Mouse (Mus musculus) intestine, embryonic 16.5 days (tissue): ENCODE results near the gene Arl5a. TPM values are rescaled to one million over a fixed set of nuclear protein-coding genes. Genes with fewer than 3 reads are reported as not detected.

Experiments
- ATAC-seq: fragments of 200-750 bp; cut with Nextera tagmentation; 2 replicates; pipeline ENCODE4 v1.8.0; 2017; ENCODE audit warnings: moderate TSS enrichment, moderate library complexity
- H3K27ac ChIP-seq: fragments of 300-500 bp; sonication (generic); 2 replicates; pipeline ENCODE4 v1.5.1; 2014; ENCODE audit warnings: mild to moderate bottlenecking, low read length
- H3K27me3 ChIP-seq: fragments of 300-500 bp; sonication (generic); replicated peaks from 2 replicates; pipeline ENCODE4 v1.6.1; 2014; ENCODE audit warnings: low read length, control low read depth, mixed read lengths; ENCODE audit not compliant: control insufficient read depth, insufficient read depth
- H3K36me3 ChIP-seq: fragments of 300-500 bp; sonication (generic); 2 replicates; pipeline ENCODE4 v1.6.1; 2014; ENCODE audit warnings: low read length, control low read depth; ENCODE audit not compliant: control insufficient read depth, insufficient read depth
- H3K4me1 ChIP-seq: fragments of 300-500 bp; sonication (generic); 2 replicates; pipeline ENCODE4 v1.6.1; 2014; ENCODE audit warnings: low read length, control low read depth, mixed read lengths; ENCODE audit not compliant: control insufficient read depth, insufficient read depth
- H3K4me2 ChIP-seq: fragments of 300-500 bp; sonication (generic); 2 replicates; pipeline ENCODE4 v1.6.1; 2014; ENCODE audit warnings: low read depth, low read length, control low read depth
- H3K4me3 ChIP-seq: fragments of 300-500 bp; sonication (generic); 2 replicates; pipeline ENCODE4 v1.5.1; 2014; ENCODE audit warnings: mild to moderate bottlenecking, low read length
- H3K9ac ChIP-seq: fragments of 300-500 bp; sonication (generic); 2 replicates; pipeline ENCODE4 v1.6.1; 2014; ENCODE audit warnings: low read depth, low read length
- H3K9me3 ChIP-seq: fragments of 300-500 bp; sonication (generic); 2 replicates; pipeline ENCODE4 v1.6.1; 2016; ENCODE audit warnings: low read length, control low read depth; ENCODE audit not compliant: control insufficient read depth
- WGBS: fragments of 180-500 bp; shearing (Covaris S2); extraction: QIAGEN DNeasy Blood & Tissue Kit; methylation state at CpG from one replicate; pipeline ENCODE4 v1.1.7; 2014; 5-methylcytosine and 5-hydroxymethylcytosine counted together
- polyA plus RNA-seq: library from polyadenylated mRNA; unstranded; fragments of >200 nt; fragmentation: Nextera tagmentation; extraction: Ambion mirVana; gene quantifications from 2 replicates; pipeline ENCODE4 v1.2.1, GENCODE M21; 2015

Arl5a gene
- 10.8 and 26.1 TPM in 2 replicates for polyA plus RNA-seq

- peak within 1 kb of the TSS; percentile 65 for H3K27ac ChIP-seq
- H3K36me3 ChIP-seq, result no peaks in the 10 kb centered on the region
- peak within 1 kb of the TSS; percentile 90 for H3K9ac ChIP-seq
- no peaks in the 10 kb centered on the region for H3K9me3 ChIP-seq
- ATAC-seq, result peak; percentile 88
- H3K4me1 ChIP-seq, result peaks cover 20% of the 10 kb centered on the region
- H3K4me2 ChIP-seq, result peak within 1 kb of the TSS; percentile 75
- H3K27me3 ChIP-seq, result no peaks in the 10 kb centered on the region
- peak within 1 kb of the TSS; percentile 71 for H3K4me3 ChIP-seq
- WGBS, result under 1% methylated on average over 46 of the region's 57 CpGs
Observed at GRCm38 (mm10) chr2:52424747-52425522, at the start of gene Arl5a. Gene Arl5a (minus strand): TSS chr2:52424901.

GRCm38 (mm10) chr2:52471545-52472291, 47.0 kb upstream of the Arl5a start:
- no peaks in the 10 kb centered on the region for H3K36me3 ChIP-seq
- no peak for ATAC-seq
- H3K9me3 ChIP-seq, result no peaks in the 10 kb centered on the region
- no peaks in the 10 kb centered on the region for H3K4me1 ChIP-seq
- WGBS, result 44% methylated on average over 4 of the region's 4 CpGs
- no peak overlapping the region for H3K4me3 ChIP-seq
- no peak overlapping the region for H3K4me2 ChIP-seq
- no peak overlapping the region for H3K27ac ChIP-seq
- H3K27me3 ChIP-seq, result no peaks in the 10 kb centered on the region
- H3K9ac ChIP-seq, result no peak overlapping the region

GRCm38 (mm10) chr2:52470044-52470560, 45.4 kb upstream of the Arl5a start:
- H3K9ac ChIP-seq, result no peak overlapping the region
- no peaks in the 10 kb centered on the region for H3K9me3 ChIP-seq
- no peaks in the 10 kb centered on the region for H3K27me3 ChIP-seq
- WGBS, result 75% methylated on average over 4 of the region's 4 CpGs
- H3K4me1 ChIP-seq, result no peaks in the 10 kb centered on the region
- no peak overlapping the region for H3K27ac ChIP-seq
- H3K36me3 ChIP-seq, result no peaks in the 10 kb centered on the region
- H3K4me3 ChIP-seq, result no peak overlapping the region
- peak; percentile 73 for ATAC-seq
- H3K4me2 ChIP-seq, result no peak overlapping the region

GRCm38 (mm10) chr2:52467629-52468028, 42.9 kb upstream of the Arl5a start:
- ATAC-seq, result no peak

GRCm38 (mm10) chr2:52461206-52461967, 36.7 kb upstream of the Arl5a start:
- ATAC-seq, result no peak
- H3K4me3 ChIP-seq, result no peak overlapping the region
- no peak overlapping the region for H3K27ac ChIP-seq
- no peaks in the 10 kb centered on the region for H3K9me3 ChIP-seq
- H3K27me3 ChIP-seq, result no peaks in the 10 kb centered on the region
- no peaks in the 10 kb centered on the region for H3K36me3 ChIP-seq
- no peaks in the 10 kb centered on the region for H3K4me1 ChIP-seq
- H3K4me2 ChIP-seq, result no peak overlapping the region
- WGBS, result 88% methylated on average over 12 of the region's 12 CpGs
- H3K9ac ChIP-seq, result no peak overlapping the region

More at GRCm38 (mm10) chr2:52467629-52468028, 42.9 kb upstream of the Arl5a start:
- no peak overlapping the region for H3K4me2 ChIP-seq
- WGBS, result 77% methylated on average over 6 of the region's 6 CpGs
- no peak overlapping the region for H3K27ac ChIP-seq
- no peaks in the 10 kb centered on the region for H3K36me3 ChIP-seq
- H3K4me1 ChIP-seq, result no peaks in the 10 kb centered on the region
- H3K4me3 ChIP-seq, result no peak overlapping the region
- H3K27me3 ChIP-seq, result no peaks in the 10 kb centered on the region
- no peaks in the 10 kb centered on the region for H3K9me3 ChIP-seq
- no peak overlapping the region for H3K9ac ChIP-seq

GRCm38 (mm10) chr2:52455606-52456479, 31.1 kb upstream of the Arl5a start:
- Histone ChIP-seq H3K36me3 (no peaks in the 10 kb centered on the region), H3K9ac (no peak overlapping the region), H3K27me3 (no peaks in the 10 kb centered on the region), H3K4me2 (no peak overlapping the region), H3K9me3 (no peaks in the 10 kb centered on the region), H3K27ac (no peak overlapping the region), H3K4me3 (no peak overlapping the region), H3K4me1 (no peaks in the 10 kb centered on the region)
- no peak for ATAC-seq
- 55% methylated on average over 7 of the region's 7 CpGs for WGBS

- H3K9me3 ChIP-seq, result no peaks in the 10 kb centered on the region
- no peak for ATAC-seq
- H3K4me3 ChIP-seq, result no peak overlapping the region
- no peak overlapping the region for H3K4me2 ChIP-seq
- no peak overlapping the region for H3K9ac ChIP-seq
- no peaks in the 10 kb centered on the region for H3K36me3 ChIP-seq
- H3K27ac ChIP-seq, result no peak overlapping the region
- H3K4me1 ChIP-seq, result no peaks in the 10 kb centered on the region
- H3K27me3 ChIP-seq, result no peaks in the 10 kb centered on the region
- WGBS, result 66% methylated on average over 8 of the region's 8 CpGs
Observed at GRCm38 (mm10) chr2:52449818-52450217, 25.1 kb upstream of the Arl5a start.

GRCm38 (mm10) chr2:52448916-52449315, 24.2 kb upstream of the Arl5a start:
- no peaks in the 10 kb centered on the region for H3K9me3 ChIP-seq
- no peak for ATAC-seq
- H3K27ac ChIP-seq, result no peak overlapping the region
- 58% methylated on average over 1 of the region's 1 CpGs for WGBS
- no peak overlapping the region for H3K4me3 ChIP-seq
- H3K9ac ChIP-seq, result no peak overlapping the region
- H3K4me2 ChIP-seq, result no peak overlapping the region
- no peaks in the 10 kb centered on the region for H3K36me3 ChIP-seq
- H3K4me1 ChIP-seq, result no peaks in the 10 kb centered on the region
- no peaks in the 10 kb centered on the region for H3K27me3 ChIP-seq
